Mouse (Mus musculus) erythroblast, embryonic 14.5 days (primary cell): Measurements from ENCODE around the gene Ikbke. TPM values are rescaled to one million over a fixed set of nuclear protein-coding genes. Genes with fewer than 3 reads are reported as not detected.
"Not testable (repeated sequence)": the region's sequence is repeated elsewhere in the genome, so short reads cannot be mapped to it uniquely, and the experiment has no call there.

ENCODE experiments used
- H3K27me3 ChIP-seq: 2 replicates; pipeline ENCODE4 v1.6.1; 2012; ENCODE audit warnings: inconsistent platforms; ENCODE audit not compliant: control insufficient read depth
- H3K36me3 ChIP-seq: 2 replicates; pipeline ENCODE4 v1.6.1; 2012; ENCODE audit warnings: mild to moderate bottlenecking, inconsistent platforms; ENCODE audit not compliant: control insufficient read depth
- H3K4me1 ChIP-seq: 2 replicates; pipeline ENCODE4 v1.6.1; 2012; ENCODE audit warnings: inconsistent platforms; ENCODE audit not compliant: control insufficient read depth
- H3K4me3 ChIP-seq: replicated peaks from 2 replicates; pipeline ENCODE3; 2012; ENCODE audit warnings: moderate library complexity, mild to moderate bottlenecking, inconsistent platforms
- H3K9me3 ChIP-seq: 2 replicates; pipeline ENCODE4 v1.6.1; 2012; ENCODE audit warnings: low read length, inconsistent platforms, mixed read lengths; ENCODE audit not compliant: control insufficient read depth
- GATA1 ChIP-seq: IDR thresholded peaks from 2 replicates; pipeline ENCODE4 v1.6.1; 2012; ENCODE audit warnings: low read length, inconsistent platforms, mixed read lengths
- TAL1 ChIP-seq: IDR thresholded peaks from 3 replicates; pipeline ENCODE4 v1.6.1; 2012; ENCODE audit warnings: low read length, inconsistent platforms, mixed read lengths
- polyA plus RNA-seq: library from polyadenylated mRNA; stranded (reverse); fragments of >175 nt; gene quantifications from 2 replicates; pipeline ENCODE4 v1.2.3, GENCODE M21; 2012

Gene Ikbke
- 0.12 TPM in 1 of 2 replicates, not detected in the other for polyA plus RNA-seq

- no peaks in the 10 kb centered on the region for H3K9me3 ChIP-seq
- TF ChIP-seq GATA1 (no peak), TAL1 (no peak)
- H3K4me3 ChIP-seq: no peak within 1 kb of the TSS
- H3K4me1 ChIP-seq: no peaks in the 10 kb centered on the region
- H3K27me3 ChIP-seq: no peaks in the 10 kb centered on the region
- no peaks in the 10 kb centered on the region for H3K36me3 ChIP-seq
Observed at GRCm38 (mm10) chr1:131279456-131279776, at the start of gene Ikbke. Ikbke (minus strand) TSS chr1:131279606.

- H3K27me3 ChIP-seq, H3K4me3 ChIP-seq, H3K9me3 ChIP-seq, H3K4me1 ChIP-seq: not testable (repeated sequence)
- peaks cover 12% of the 10 kb centered on the region for H3K36me3 ChIP-seq
Observed at GRCm38 (mm10) chr1:131329093-131329492, 49.7 kb upstream of the Ikbke start.

- no peaks in the 10 kb centered on the region for H3K4me1 ChIP-seq
- peaks cover 5% of the 10 kb centered on the region for H3K36me3 ChIP-seq
Observed at GRCm38 (mm10) chr1:131327167-131327566, 47.8 kb upstream of the Ikbke start.

GRCm38 (mm10) chr1:131324816-131325463 lies 45.5 kb upstream of the Ikbke start:
- TF ChIP-seq GATA1 (no peak), TAL1 (no peak)
- Histone ChIP-seq H3K9me3 (no peaks in the 10 kb centered on the region), H3K27me3 (no peaks in the 10 kb centered on the region), H3K4me1 (no peaks in the 10 kb centered on the region), H3K36me3 (peaks cover 8% of the 10 kb centered on the region), H3K4me3 (no peak overlapping the region)

More at GRCm38 (mm10) chr1:131327167-131327566, 47.8 kb upstream of the Ikbke start:
- TF ChIP-seq GATA1 (no peak), TAL1 (no peak)
- Histone ChIP-seq H3K4me3 (no peak overlapping the region), H3K27me3 (no peaks in the 10 kb centered on the region), H3K9me3 (no peaks in the 10 kb centered on the region)

- Histone ChIP-seq H3K36me3 (peaks cover 37% of the 10 kb centered on the region), H3K4me3 (no peak overlapping the region), H3K27me3 (no peaks in the 10 kb centered on the region), H3K9me3 (no peaks in the 10 kb centered on the region), H3K4me1 (peaks cover 4% of the 10 kb centered on the region)
- TF ChIP-seq GATA1 (no peak), TAL1 (no peak)
Observed at GRCm38 (mm10) chr1:131319598-131320330, 40.4 kb upstream of the Ikbke start.

- Histone ChIP-seq H3K36me3 (peaks cover 35% of the 10 kb centered on the region), H3K9me3 (no peaks in the 10 kb centered on the region), H3K4me3 (no peak overlapping the region), H3K27me3 (no peaks in the 10 kb centered on the region), H3K4me1 (peaks cover 4% of the 10 kb centered on the region)
- TF ChIP-seq TAL1: no peak
- TF ChIP-seq GATA1: no peak
Observed at GRCm38 (mm10) chr1:131318397-131318796, 39.0 kb upstream of the Ikbke start.

- no peaks in the 10 kb centered on the region for H3K27me3 ChIP-seq
- TF ChIP-seq GATA1 (no peak), TAL1 (no peak)
- H3K4me3 ChIP-seq: no peak overlapping the region
- H3K36me3 ChIP-seq: peaks cover 35% of the 10 kb centered on the region
- no peaks in the 10 kb centered on the region for H3K9me3 ChIP-seq
- peaks cover 4% of the 10 kb centered on the region for H3K4me1 ChIP-seq
Observed at GRCm38 (mm10) chr1:131317625-131318024, 38.2 kb upstream of the Ikbke start.

- H3K4me1 ChIP-seq: no peaks in the 10 kb centered on the region
- no peak overlapping the region for H3K4me3 ChIP-seq
- H3K9me3 ChIP-seq: no peaks in the 10 kb centered on the region
- H3K27me3 ChIP-seq: no peaks in the 10 kb centered on the region
- H3K36me3 ChIP-seq: peaks cover 34% of the 10 kb centered on the region
- TF ChIP-seq TAL1 (no peak), GATA1 (no peak)
Observed at GRCm38 (mm10) chr1:131311284-131311683, 31.9 kb upstream of the Ikbke start.

- no peaks in the 10 kb centered on the region for H3K4me1 ChIP-seq
- H3K27me3 ChIP-seq: no peaks in the 10 kb centered on the region
Observed at GRCm38 (mm10) chr1:131310237-131310818, 30.9 kb upstream of the Ikbke start.

More at GRCm38 (mm10) chr1:131310237-131310818, 30.9 kb upstream of the Ikbke start:
- no peaks in the 10 kb centered on the region for H3K9me3 ChIP-seq
- TF ChIP-seq GATA1 (no peak), TAL1 (no peak)
- peaks cover 25% of the 10 kb centered on the region for H3K36me3 ChIP-seq
- no peak overlapping the region for H3K4me3 ChIP-seq
